Mouse (Mus musculus) liver, adult 2 months (tissue): ENCODE data around the gene Cep164.

ENCODE experiments used
- CTCF ChIP-seq: fragments of 200-500 bp; IDR thresholded peaks from 2 replicates; pipeline ENCODE4 v1.5.1; 2011; ENCODE audit warnings: low read depth, low read length, control low read depth
- POLR2A ChIP-seq: fragments of 200-500 bp; IDR thresholded peaks from 2 replicates; pipeline ENCODE4 v1.6.1; 2011; ENCODE audit warnings: low read length, control low read depth; ENCODE audit not compliant: insufficient read depth; ENCODE audit errors: extremely low read depth

DNA sequence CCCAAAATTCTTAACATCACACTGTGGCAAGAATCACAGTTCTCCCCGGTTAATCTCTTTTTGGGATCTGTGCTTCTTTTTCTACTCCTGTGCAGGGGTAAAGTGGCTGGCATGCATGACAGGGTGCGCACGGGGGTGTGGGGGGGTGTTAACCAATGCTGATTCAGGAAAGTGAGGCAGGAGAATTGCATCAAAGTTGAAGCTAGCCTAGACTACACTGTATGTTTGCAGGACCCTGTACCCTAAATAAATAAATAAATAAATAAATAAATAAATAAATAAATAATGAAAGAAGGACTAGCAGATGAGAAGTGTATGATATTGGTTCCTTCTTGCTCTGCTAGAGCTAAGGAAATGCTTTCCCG is 9.6 kb upstream of the Cep164 start:
- TF ChIP-seq CTCF, result no peak
- no peak for TF ChIP-seq POLR2A
